In the genomic region with DNA sequence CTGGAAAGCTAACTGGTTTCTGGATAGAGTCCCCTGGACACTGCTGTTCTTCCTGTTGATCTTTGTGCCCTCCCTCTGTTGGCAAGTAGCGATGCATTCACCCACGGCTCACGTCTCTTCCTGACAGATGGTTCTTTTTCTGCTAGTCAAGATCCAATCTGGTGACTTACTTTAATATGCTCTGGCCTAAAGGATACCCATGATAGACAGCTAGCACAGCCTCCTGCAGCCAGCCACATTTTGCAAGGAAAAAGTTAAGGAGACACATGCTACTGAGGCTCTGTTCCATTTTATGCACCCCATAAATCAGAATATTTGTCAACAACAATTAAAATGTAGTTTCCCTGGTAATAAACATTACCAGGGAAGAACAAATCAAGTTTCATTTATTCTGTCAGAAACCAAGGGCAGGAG, we compare ENCODE assay signal across 13 mouse cellular contexts.
A peak's percentile ranks its signal among the peaks of the same experiment; 100 is the strongest.
DNase-seq lines count a peak whose midpoint lies in the region; ATAC-seq and TF ChIP-seq lines count a peak whose summit lies in the region.
"Had no signal": no experiment of that assay in that cellular context is flagged by ENCODE, and none has a peak within 500 bp of the region (broad histone marks: within the 10 kb centered on the region; RNA-seq: fewer than 3 reads in every experiment).

No protein-coding gene starts in this region.

- H3K4me1 ChIP-seq in kidney, embryonic 15.5 days, result peaks cover 7% of the 10 kb centered on the region; the same call in 1 of the 2 replicates
- 0 out of 2 replicates have a peak, but pooled peaks cover 3% of the 10 kb centered on the region for H3K4me1 ChIP-seq in limb, embryonic 14.5 days (ENCODE audit: control insufficient read depth, insufficient read depth, low read length)

- WGBS in kidney, embryonic 15.5 days, result 12% methylated on average over 3 of the region's 3 CpGs
- WGBS in limb, embryonic 14.5 days, result 38% methylated on average over 3 of the region's 3 CpGs

- no peak overlapping the region for H3K4me3 ChIP-seq in kidney, embryonic 15.5 days (replicated peaks)
- H3K4me3 ChIP-seq in limb, embryonic 14.5 days (replicated peaks; ENCODE audit: low read length), result no peak overlapping the region
- H3K4me3 ChIP-seq: layer of hippocampus, adult 2 months had no signal

- H3K9me3 ChIP-seq in kidney, embryonic 15.5 days (replicated peaks), result no peaks in the 10 kb centered on the region
- no peaks in the 10 kb centered on the region for H3K9me3 ChIP-seq in limb, embryonic 14.5 days (ENCODE audit: control insufficient read depth, low read length)

- no peak overlapping the region for H3K27ac ChIP-seq in kidney, embryonic 15.5 days
- H3K27ac ChIP-seq in limb, embryonic 14.5 days (replicated peaks; ENCODE audit: low read depth, low read length), result no peak overlapping the region
- H3K27ac ChIP-seq: layer of hippocampus, adult 2 months had no signal

- no peak for TF ChIP-seq POLR2A in limb, embryonic 14.5 days (IDR thresholded peaks at IDR 0.05; ENCODE audit: borderline replicate concordance, extremely low read depth, insufficient read depth, insufficient read length)

- no peak overlapping the region for H3K4me2 ChIP-seq in kidney, embryonic 15.5 days
- H3K4me2 ChIP-seq in limb, embryonic 14.5 days (replicated peaks; ENCODE audit: low read depth, low read length, severe bottlenecking), result no peak overlapping the region

- ATAC-seq in kidney, embryonic 15.5 days (replicated peaks; ENCODE audit: low FRiP score), result 0 out of 2 replicates have a peak, but pooled peaks have one; percentile 29
- no peak for ATAC-seq in limb, embryonic 14.5 days (ENCODE audit: low FRiP score, low read depth)
- ATAC-seq: intestine, postnatal 0 days had no signal

- no peaks in the 10 kb centered on the region for H3K27me3 ChIP-seq in kidney, embryonic 15.5 days
- H3K27me3 ChIP-seq in limb, embryonic 14.5 days (ENCODE audit: control insufficient read depth, insufficient read depth, low read length), result no peaks in the 10 kb centered on the region

- no peak for DNase-seq in kidney, postnatal 25 days
- peak; percentile 39 for DNase-seq in brain, embryonic 18.5 days (ENCODE audit: low read depth, low spot score)
- DNase-seq in cerebellum, adult 9-11 months, result peak; percentile 50
- DNase-seq in limb, embryonic 14.5 days (ENCODE audit: low spot score), result peak; percentile 12
- DNase-seq in thymus, postnatal 0 days (ENCODE audit: low spot score), result no peak
- DNase-seq in embryo, embryonic 10.5 days (ENCODE audit: low spot score), result no peak
- DNase-seq in lung, adult 18-20 months, result no peak
- DNase-seq: adrenal gland, adult 2 months; lung, adult 2 months; right cerebral cortex, postnatal 4 days had no signal

- no peaks in the 10 kb centered on the region for H3K36me3 ChIP-seq in kidney, embryonic 15.5 days
- no peaks in the 10 kb centered on the region for H3K36me3 ChIP-seq in limb, embryonic 14.5 days (ENCODE audit: control insufficient read depth, insufficient read depth, low read length)

- no peak overlapping the region for H3K9ac ChIP-seq in kidney, embryonic 15.5 days
- no peak overlapping the region for H3K9ac ChIP-seq in limb, embryonic 14.5 days (ENCODE audit: low read depth, low read length, severe bottlenecking)

Comparison
In these comparisons a context has a peak if more than half of its experiments do, and no peak if none do; other contexts are left out.
1. DNase-seq: peak in brain, embryonic 18.5 days (single experiment), cerebellum, adult 9-11 months (single experiment) and limb, embryonic 14.5 days (single experiment); none in kidney, postnatal 25 days (0 of 2), thymus, postnatal 0 days (single experiment), embryo, embryonic 10.5 days (single experiment) and lung, adult 18-20 months (0 of 2).